Mouse (Mus musculus): ENCODE data around the gene Cyp2c70. TPM values are rescaled to one million over a fixed set of nuclear protein-coding genes. Genes with fewer than 3 reads are reported as not detected.
"Not testable (repeated sequence)": the region's sequence is repeated elsewhere in the genome, so short reads cannot be mapped to it uniquely, and the experiment has no call there.

The Cyp2c70 gene
- total and polyA plus RNA-seq, 3 experiments: not detected

DNA sequence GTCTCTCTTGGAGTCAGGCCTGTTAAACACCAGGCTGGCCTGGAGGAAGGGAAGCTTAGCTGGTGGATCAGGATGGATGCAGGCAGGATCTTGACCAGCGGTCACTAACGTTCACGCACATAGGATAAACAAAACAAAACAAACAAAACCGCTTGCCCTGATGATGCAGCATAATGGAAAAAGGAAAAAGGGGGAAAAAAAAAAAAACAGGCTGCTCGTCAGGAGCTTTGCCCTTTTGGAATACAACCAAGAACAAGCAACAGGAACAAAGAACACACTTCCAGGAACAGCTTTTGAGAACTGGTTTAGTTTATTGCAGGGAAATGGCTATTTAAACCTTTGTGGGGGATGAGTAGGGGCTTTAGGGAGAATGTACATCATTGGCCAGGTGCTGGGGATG, 33.7 kb upstream of the Cyp2c70 start:
- Histone ChIP-seq H3K4me3 (replicated peaks in 1 of 3; ENCODE audit: low read depth in 2 of 3, low read length in 2 of 3, poor library complexity in 1 of 3) (no peak overlapping the region), H3K4me2 (ENCODE audit: insufficient read depth, low read depth, poor library complexity, severe bottlenecking) (no peak overlapping the region), H3K79me2 (replicated peaks; ENCODE audit: control insufficient read depth, extremely low read depth, insufficient read depth, poor library complexity, severe bottlenecking) (no peaks in the 10 kb centered on the region), H3K27ac (ENCODE audit: insufficient read depth, low read depth) (no peak overlapping the region), H3K4me1 (ENCODE audit: control insufficient read depth in 1 of 2, insufficient read depth in 2 of 2) (no peaks in the 10 kb centered on the region), H3K9ac (ENCODE audit: insufficient read depth, low read depth) (no peak overlapping the region), H3K9me3 (replicated peaks; ENCODE audit: low read length) (no peaks in the 10 kb centered on the region), H3K27me3 (replicated peaks) (no peaks in the 10 kb centered on the region), H3K36me3 (replicated peaks in 1 of 2; ENCODE audit: control insufficient read depth in 1 of 2, insufficient read depth in 1 of 2, low read length in 1 of 2) (peaks cover 0 to 15% of the 10 kb centered on the region in 2 experiments)
- no peak for TF ChIP-seq E2F4 (IDR thresholded peaks at IDR 0.05; ENCODE audit: insufficient replicate concordance, low read depth, low read length)
- TF ChIP-seq USF1 (IDR thresholded peaks at IDR 0.05; ENCODE audit: low read depth, low read length): no peak
- no peak for TF ChIP-seq MXI1 (IDR thresholded peaks at IDR 0.05; ENCODE audit: low read depth, low read length)
- no peak for TF ChIP-seq IRF4 (IDR thresholded peaks at IDR 0.05; ENCODE audit: low read depth, low read length)
- TF ChIP-seq RCOR1 (conservative IDR thresholded peaks at IDR 0.05; ENCODE audit: low read depth, low read length): no peak
- no peak for TF ChIP-seq JUND (conservative IDR thresholded peaks at IDR 0.05; ENCODE audit: low read depth, low read length)
- no peak for TF ChIP-seq POLR2AphosphoS2 (IDR thresholded peaks at IDR 0.05; ENCODE audit: low read depth, low read length)
- no peak for TF ChIP-seq PAX5 (IDR thresholded peaks at IDR 0.05; ENCODE audit: low read length)
- no peak for TF ChIP-seq MAFK (IDR thresholded peaks at IDR 0.05; ENCODE audit: insufficient replicate concordance, low read length)
- TF ChIP-seq MEF2A (IDR thresholded peaks at IDR 0.05; ENCODE audit: borderline replicate concordance, low read depth, low read length): no peak
- dilution Hi-C loops (cut with MboI; ENCODE audit: extremely low pct_ligation_motif_present, extremely low pct_unique_long_range_greater_than_20kb, low sequenced_read_pairs) (no loop called here), in situ Hi-C loops (cut with MboI; ENCODE audit: low pct_ligation_motif_present, low pct_unique_long_range_greater_than_20kb, low sequenced_read_pairs) (no loop called here)
- no peak for DNase-seq (ENCODE audit: extremely low read depth)

DNA sequence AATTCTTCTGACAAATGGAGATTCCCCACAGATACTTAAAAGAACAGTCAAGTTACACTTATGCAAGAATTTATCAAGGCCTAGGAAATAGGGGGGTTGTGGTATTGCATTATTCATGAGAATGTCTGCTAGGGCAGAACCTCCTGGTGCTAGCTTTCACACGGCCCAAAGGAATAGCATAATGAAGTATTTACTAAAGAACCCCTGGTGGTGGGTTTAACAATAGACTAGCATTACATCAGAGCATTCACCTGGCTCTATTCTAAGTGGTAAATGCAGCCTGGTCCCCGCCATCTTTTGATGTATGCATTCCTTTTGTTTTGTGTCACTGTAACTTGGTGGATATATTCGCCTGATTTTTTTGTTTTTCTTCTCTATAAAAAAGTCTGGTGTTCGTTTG, 15.8 kb upstream of the Cyp2c70 start:
- H3K9ac ChIP-seq (ENCODE audit: insufficient read depth, low read depth); H3K4me1 ChIP-seq (ENCODE audit: control insufficient read depth in 1 of 2, insufficient read depth in 2 of 2); H3K27ac ChIP-seq (ENCODE audit: insufficient read depth, low read depth); DNase-seq (ENCODE audit: extremely low read depth); H3K79me2 ChIP-seq (replicated peaks; ENCODE audit: control insufficient read depth, extremely low read depth, insufficient read depth, poor library complexity, severe bottlenecking); dilution Hi-C loops (cut with MboI; ENCODE audit: extremely low pct_ligation_motif_present, extremely low pct_unique_long_range_greater_than_20kb, low sequenced_read_pairs); H3K27me3 ChIP-seq (replicated peaks); H3K4me2 ChIP-seq (ENCODE audit: insufficient read depth, low read depth, poor library complexity, severe bottlenecking); H3K4me3 ChIP-seq (replicated peaks in 1 of 3; ENCODE audit: low read depth in 2 of 3, low read length in 2 of 3, poor library complexity in 1 of 3); H3K36me3 ChIP-seq (replicated peaks in 1 of 2; ENCODE audit: control insufficient read depth in 1 of 2, insufficient read depth in 1 of 2, low read length in 1 of 2); H3K9me3 ChIP-seq (replicated peaks; ENCODE audit: low read length); in situ Hi-C loops (cut with MboI; ENCODE audit: low pct_ligation_motif_present, low pct_unique_long_range_greater_than_20kb, low sequenced_read_pairs): not testable (repeated sequence)

- Histone ChIP-seq H3K9me3 (replicated peaks; ENCODE audit: low read length) (no peaks in the 10 kb centered on the region), H3K4me1 (ENCODE audit: control insufficient read depth in 1 of 2, insufficient read depth in 2 of 2) (no peaks in the 10 kb centered on the region), H3K4me2 (ENCODE audit: insufficient read depth, low read depth, poor library complexity, severe bottlenecking) (no peak overlapping the region), H3K4me3 (replicated peaks in 1 of 3; ENCODE audit: low read depth in 2 of 3, low read length in 2 of 3, poor library complexity in 1 of 3) (no peak overlapping the region), H3K9ac (ENCODE audit: insufficient read depth, low read depth) (no peak overlapping the region), H3K36me3 (replicated peaks in 1 of 2; ENCODE audit: control insufficient read depth in 1 of 2, insufficient read depth in 1 of 2, low read length in 1 of 2) (no peaks in the 10 kb centered on the region), H3K79me2 (replicated peaks; ENCODE audit: control insufficient read depth, extremely low read depth, insufficient read depth, poor library complexity, severe bottlenecking) (no peaks in the 10 kb centered on the region), H3K27me3 (replicated peaks) (no peaks in the 10 kb centered on the region), H3K27ac (ENCODE audit: insufficient read depth, low read depth) (no peak overlapping the region)
- in situ Hi-C loops (cut with MboI; ENCODE audit: low pct_ligation_motif_present, low pct_unique_long_range_greater_than_20kb, low sequenced_read_pairs): no loop called here
- TF ChIP-seq NELFE (IDR thresholded peaks at IDR 0.05; ENCODE audit: low read depth, low read length) (no peak), ZKSCAN1 (IDR thresholded peaks at IDR 0.05; ENCODE audit: borderline replicate concordance, low read depth, low read length) (no peak), ZNF384 (IDR thresholded peaks at IDR 0.05; ENCODE audit: low read depth, low read length) (no peak), MAFK (IDR thresholded peaks at IDR 0.05; ENCODE audit: insufficient replicate concordance, low read length) (no peak), PAX5 (IDR thresholded peaks at IDR 0.05; ENCODE audit: low read length) (no peak), BHLHE40 (IDR thresholded peaks at IDR 0.05; ENCODE audit: low read depth, low read length) (no peak), MAX (IDR thresholded peaks at IDR 0.05; ENCODE audit: low read length) (no peak), NRF1 (IDR thresholded peaks at IDR 0.05; ENCODE audit: low read depth, low read length) (no peak), JUN (IDR thresholded peaks at IDR 0.05; ENCODE audit: insufficient read depth, low read depth, low read length) (no peak), SMC3 (IDR thresholded peaks at IDR 0.05; ENCODE audit: low read depth, low read length) (no peak), TBP (conservative IDR thresholded peaks at IDR 0.05; ENCODE audit: low read depth, low read length) (no peak), MYC (IDR thresholded peaks at IDR 0.05; ENCODE audit: low read depth, low read length) (no peak), JUND (conservative IDR thresholded peaks at IDR 0.05; ENCODE audit: low read depth, low read length) (no peak), ZMIZ1 (IDR thresholded peaks at IDR 0.05; ENCODE audit: low read depth, low read length) (no peak)
- no peak for DNase-seq (ENCODE audit: extremely low read depth)
- dilution Hi-C loops (cut with MboI; ENCODE audit: extremely low pct_ligation_motif_present, extremely low pct_unique_long_range_greater_than_20kb, low sequenced_read_pairs): no loop called here
These were observed 3.5 kb upstream of the Cyp2c70 start for GRCm38 (mm10) chr19:40190596-40190995.
